In the genomic region with DNA sequence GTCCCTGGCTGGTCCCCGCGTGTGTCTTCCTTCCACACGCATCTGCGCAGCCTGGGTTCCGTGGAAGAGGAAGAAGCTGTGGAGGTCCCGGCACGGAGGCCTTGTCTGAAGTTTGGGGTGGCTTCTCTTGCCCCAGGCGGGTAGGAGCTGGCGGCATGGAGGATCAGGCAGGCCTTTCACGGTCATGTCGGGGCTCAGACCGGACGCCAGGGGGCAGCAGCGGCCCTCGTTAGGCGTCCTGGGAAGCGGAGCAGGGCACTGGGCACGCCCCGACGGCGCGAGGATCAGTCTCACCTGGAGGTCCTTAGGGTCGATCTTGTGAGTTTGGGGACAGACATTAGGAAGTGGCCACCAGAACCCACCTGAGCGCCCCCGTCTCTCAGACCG, we compare ENCODE assay signal across 7 mouse cellular contexts.
DNase-seq lines count a peak whose midpoint lies in the region; ATAC-seq lines count a peak whose summit lies in the region.

No protein-coding gene starts in this region.

- peaks cover 35% of the 10 kb centered on the region for H3K27me3 ChIP-seq in intestine, embryonic 15.5 days (replicated peaks)
- peaks cover 98% of the 10 kb centered on the region for H3K27me3 ChIP-seq in limb, embryonic 10.5 days (ENCODE audit: low read depth, poor library complexity, severe bottlenecking)
- H3K27me3 ChIP-seq in midbrain, embryonic 12.5 days = peaks cover 84% of the 10 kb centered on the region

- H3K4me3 ChIP-seq in intestine, embryonic 15.5 days (replicated peaks) = peak overlapping the region; percentile 56
- H3K4me3 ChIP-seq in limb, embryonic 10.5 days = peak overlapping the region; percentile 69
- H3K4me3 ChIP-seq in midbrain, embryonic 12.5 days = peak overlapping the region; percentile 58

- peak overlapping the region; percentile 63 for H3K27ac ChIP-seq in intestine, embryonic 15.5 days
- H3K27ac ChIP-seq in limb, embryonic 10.5 days = peak overlapping the region; percentile 83
- no peak overlapping the region for H3K27ac ChIP-seq in midbrain, embryonic 12.5 days (replicated peaks)

- H3K9me3 ChIP-seq in intestine, embryonic 15.5 days = no peaks in the 10 kb centered on the region
- no peaks in the 10 kb centered on the region for H3K9me3 ChIP-seq in limb, embryonic 10.5 days (replicated peaks)
- no peaks in the 10 kb centered on the region for H3K9me3 ChIP-seq in midbrain, embryonic 12.5 days

- peak; percentile 93 for DNase-seq in adrenal gland, adult 2 months
- peak; percentile 94 for DNase-seq in embryo, embryonic 11 days
- peak; percentile 86 for DNase-seq in gastrocnemius, postnatal 25 days
- peak; percentile 96 for DNase-seq in limb, embryonic 10.5 days (ENCODE audit: low spot score)
- peak; percentile 86 for DNase-seq in skeletal muscle tissue, adult 2 months (ENCODE audit: low read depth, low spot score)

- WGBS in intestine, embryonic 15.5 days = under 1% methylated on average over 26 of the region's 26 CpGs
- under 1% methylated on average over 26 of the region's 26 CpGs for WGBS in limb, embryonic 10.5 days
- WGBS in midbrain, embryonic 12.5 days = under 1% methylated on average over 26 of the region's 26 CpGs

- H3K9ac ChIP-seq in intestine, embryonic 15.5 days = peak overlapping the region; percentile 61
- H3K9ac ChIP-seq in midbrain, embryonic 12.5 days (replicated peaks) = peak overlapping the region; percentile 55

- peaks cover 30% of the 10 kb centered on the region for H3K4me1 ChIP-seq in intestine, embryonic 15.5 days (replicated peaks)
- H3K4me1 ChIP-seq in limb, embryonic 10.5 days = peaks cover 52% of the 10 kb centered on the region
- H3K4me1 ChIP-seq in midbrain, embryonic 12.5 days = peaks cover 31% of the 10 kb centered on the region

- peak overlapping the region; percentile 98 for H3K4me2 ChIP-seq in intestine, embryonic 15.5 days (replicated peaks)
- H3K4me2 ChIP-seq in midbrain, embryonic 12.5 days (replicated peaks) = peak overlapping the region; percentile 99

- no peaks in the 10 kb centered on the region for H3K36me3 ChIP-seq in intestine, embryonic 15.5 days
- no peaks in the 10 kb centered on the region for H3K36me3 ChIP-seq in limb, embryonic 10.5 days
- H3K36me3 ChIP-seq in midbrain, embryonic 12.5 days = no peaks in the 10 kb centered on the region

- peak; percentile 80 for ATAC-seq in intestine, embryonic 15.5 days
- ATAC-seq in midbrain, embryonic 12.5 days (ENCODE audit: low FRiP score, low read depth) = peak; percentile 50
